Mouse (Mus musculus): ENCODE results near the gene Slc25a20. TPM values are rescaled to one million over a fixed set of nuclear protein-coding genes. Genes with fewer than 3 reads are reported as not detected.
"Not testable (repeated sequence)": the region's sequence is repeated elsewhere in the genome, so short reads cannot be mapped to it uniquely, and the experiment has no call there.

Gene Slc25a20
- total RNA-seq (2021): 10 to 100 TPM; 18.2 to 18.4 TPM

GRCm38 (mm10) chr9:108661677-108662612 is at the start of gene Slc25a20:
Slc25a20 (plus strand) TSS chr9:108662088.
- DNase-seq (ENCODE audit: extremely low spot score in 1 of 2, low spot score in 1 of 2): peak; percentile 21 to 54

- DNase-seq (ENCODE audit: extremely low spot score in 1 of 2, low spot score in 1 of 2): no peak
Observed at GRCm38 (mm10) chr9:108617301-108617700, 44.6 kb upstream of the Slc25a20 start.

- DNase-seq (ENCODE audit: extremely low spot score in 1 of 2, low spot score in 1 of 2): no peak
Observed at GRCm38 (mm10) chr9:108626498-108626897, 35.4 kb upstream of the Slc25a20 start.

- DNase-seq (ENCODE audit: extremely low spot score in 1 of 2, low spot score in 1 of 2): no peak
Observed at GRCm38 (mm10) chr9:108628141-108628540, 33.7 kb upstream of the Slc25a20 start.

- no peak for DNase-seq (ENCODE audit: extremely low spot score in 1 of 2, low spot score in 1 of 2)
Observed at GRCm38 (mm10) chr9:108630683-108631082, 31.2 kb upstream of the Slc25a20 start.

- DNase-seq (ENCODE audit: extremely low spot score in 1 of 2, low spot score in 1 of 2): no peak
Observed at GRCm38 (mm10) chr9:108631631-108632256, 30.1 kb upstream of the Slc25a20 start.

- DNase-seq (ENCODE audit: extremely low spot score in 1 of 2, low spot score in 1 of 2): no peak
Observed at GRCm38 (mm10) chr9:108632375-108632774, 29.5 kb upstream of the Slc25a20 start.

GRCm38 (mm10) chr9:108633846-108634245 is 28.0 kb upstream of the Slc25a20 start:
- no peak for DNase-seq (ENCODE audit: extremely low spot score in 1 of 2, low spot score in 1 of 2)

GRCm38 (mm10) chr9:108635415-108635814 is 26.5 kb upstream of the Slc25a20 start:
- no peak for DNase-seq (ENCODE audit: extremely low spot score in 1 of 2, low spot score in 1 of 2)

GRCm38 (mm10) chr9:108639825-108640224 is 22.1 kb upstream of the Slc25a20 start:
- DNase-seq (ENCODE audit: extremely low spot score in 1 of 2, low spot score in 1 of 2): no peak

- no peak for DNase-seq (ENCODE audit: extremely low spot score in 1 of 2, low spot score in 1 of 2)
Observed at GRCm38 (mm10) chr9:108648166-108648565, 13.7 kb upstream of the Slc25a20 start.

- DNase-seq (ENCODE audit: extremely low spot score in 1 of 2, low spot score in 1 of 2): peak; percentile 78 to 92
Observed at GRCm38 (mm10) chr9:108648611-108649560, 13.0 kb upstream of the Slc25a20 start, which contains the start of gene Arih2. Arih2 (minus strand) TSS chr9:108649386.

GRCm38 (mm10) chr9:108649561-108650440 is 12.1 kb upstream of the Slc25a20 start:
- DNase-seq (ENCODE audit: extremely low spot score in 1 of 2, low spot score in 1 of 2): no peak

- DNase-seq (ENCODE audit: extremely low spot score in 1 of 2, low spot score in 1 of 2): peak in 1 of 2 experiments; percentile 7
Observed at GRCm38 (mm10) chr9:108654566-108655464, 7.1 kb upstream of the Slc25a20 start.

- not testable (repeated sequence) for DNase-seq (ENCODE audit: extremely low spot score in 1 of 2, low spot score in 1 of 2)
Observed at GRCm38 (mm10) chr9:108655865-108656264, 6.0 kb upstream of the Slc25a20 start.

- DNase-seq (ENCODE audit: extremely low spot score in 1 of 2, low spot score in 1 of 2): no peak
Observed at GRCm38 (mm10) chr9:108662660-108663059, 772 bp downstream of the Slc25a20 start.

- DNase-seq (ENCODE audit: extremely low spot score in 1 of 2, low spot score in 1 of 2): no peak
Observed at GRCm38 (mm10) chr9:108669875-108670274, 8.0 kb downstream of the Slc25a20 start.

- DNase-seq (ENCODE audit: extremely low spot score in 1 of 2, low spot score in 1 of 2): no peak
Observed at GRCm38 (mm10) chr9:108673151-108673550, 11.3 kb downstream of the Slc25a20 start.
